Comparison of ENCODE assay signal across 17 mouse cellular contexts in the genomic region with DNA sequence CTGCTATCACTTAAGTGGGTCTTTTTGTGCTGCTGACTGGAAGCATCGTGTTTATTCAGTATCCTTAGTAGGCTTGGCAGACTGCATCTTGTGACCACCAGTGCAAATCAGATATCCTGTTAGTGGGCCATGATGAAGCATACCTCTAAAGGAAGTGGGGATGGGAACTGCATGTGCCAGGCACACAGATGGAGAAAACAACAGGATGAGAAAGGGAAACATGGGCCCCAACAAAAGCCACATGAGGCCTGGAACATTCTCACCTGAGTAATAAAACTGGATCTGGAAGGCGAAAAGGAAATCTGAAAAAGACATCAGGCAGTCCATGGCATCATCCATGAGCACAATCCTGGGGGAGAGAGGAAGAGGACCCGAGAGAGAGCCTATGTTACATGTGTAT. TPM values are rescaled to one million over a fixed set of nuclear protein-coding genes. Genes with fewer than 3 reads are reported as not detected.
DNase-seq lines count a peak whose midpoint lies in the region; ATAC-seq and TF ChIP-seq lines count a peak whose summit lies in the region.
"Had no signal": no experiment of that assay in that cellular context is flagged by ENCODE, and none has a peak within 500 bp of the region (broad histone marks: within the 10 kb centered on the region; RNA-seq: fewer than 3 reads in every experiment).

No protein-coding gene starts in this region.

- H3K9ac ChIP-seq in hindbrain, embryonic 15.5 days = no peak overlapping the region
- H3K9ac ChIP-seq in lung, postnatal 0 days (replicated peaks; ENCODE audit: low read depth) = no peak overlapping the region
- no peak overlapping the region; the same call in 1 of the 2 replicates for H3K9ac ChIP-seq in stomach, embryonic 15.5 days

- no peak for TF ChIP-seq EP300 in lung, postnatal 0 days (IDR thresholded peaks at IDR 0.05)

- no peak for TF ChIP-seq CTCF in lung, postnatal 0 days (IDR thresholded peaks at IDR 0.05)

- H3K4me1 ChIP-seq in hindbrain, embryonic 15.5 days (replicated peaks) = peaks cover 15% of the 10 kb centered on the region
- peaks cover 21% of the 10 kb centered on the region for H3K4me1 ChIP-seq in hindbrain, embryonic 10.5 days (replicated peaks)
- H3K4me1 ChIP-seq in lung, postnatal 0 days (ENCODE audit: insufficient read depth, low read depth, low read length) = no peaks in the 10 kb centered on the region
- peaks cover 13% of the 10 kb centered on the region; the same call in 1 of the 2 replicates for H3K4me1 ChIP-seq in stomach, embryonic 15.5 days

- H3K27me3 ChIP-seq in hindbrain, embryonic 15.5 days = no peaks in the 10 kb centered on the region
- no peaks in the 10 kb centered on the region for H3K27me3 ChIP-seq in hindbrain, embryonic 10.5 days (ENCODE audit: insufficient read depth, poor library complexity, severe bottlenecking)
- no peaks in the 10 kb centered on the region for H3K27me3 ChIP-seq in lung, postnatal 0 days (replicated peaks; ENCODE audit: insufficient read depth, low read length)
- no peaks in the 10 kb centered on the region for H3K27me3 ChIP-seq in stomach, embryonic 15.5 days (replicated peaks)

- H3K4me3 ChIP-seq in hindbrain, embryonic 15.5 days = no peak overlapping the region
- no peak overlapping the region for H3K4me3 ChIP-seq in hindbrain, embryonic 10.5 days
- H3K4me3 ChIP-seq in lung, postnatal 0 days (ENCODE audit: low read depth, low read length) = no peak overlapping the region
- H3K4me3 ChIP-seq in stomach, embryonic 15.5 days (replicated peaks) = no peak overlapping the region
- H3K4me3 ChIP-seq: myocyte had no signal

- no peaks in the 10 kb centered on the region for H3K9me3 ChIP-seq in hindbrain, embryonic 15.5 days
- no peaks in the 10 kb centered on the region for H3K9me3 ChIP-seq in hindbrain, embryonic 10.5 days
- H3K9me3 ChIP-seq in lung, postnatal 0 days (ENCODE audit: low read length) = no peaks in the 10 kb centered on the region
- no peaks in the 10 kb centered on the region for H3K9me3 ChIP-seq in stomach, embryonic 15.5 days

- ATAC-seq in hindbrain, embryonic 15.5 days (ENCODE audit: low FRiP score, low read depth) = no peak
- no peak for ATAC-seq in lung, postnatal 0 days
- no peak for ATAC-seq in stomach, embryonic 15.5 days (ENCODE audit: insufficient read depth, low FRiP score, low read depth)
- ATAC-seq: activated CD4-positive, CD25-positive, alpha-beta regulatory T cell, adult 4 months had no signal

- no peak overlapping the region for H3K4me2 ChIP-seq in hindbrain, embryonic 15.5 days
- no peak overlapping the region for H3K4me2 ChIP-seq in lung, postnatal 0 days (replicated peaks; ENCODE audit: low read depth, low read length)
- H3K4me2 ChIP-seq in stomach, embryonic 15.5 days = no peak overlapping the region

- H3K36me3 ChIP-seq in hindbrain, embryonic 15.5 days = 0 out of 2 replicates have a peak, but pooled peaks cover 4% of the 10 kb centered on the region
- H3K36me3 ChIP-seq in hindbrain, embryonic 10.5 days = peaks cover 13% of the 10 kb centered on the region
- H3K36me3 ChIP-seq in lung, postnatal 0 days (ENCODE audit: insufficient read depth, low read length) = no peaks in the 10 kb centered on the region
- H3K36me3 ChIP-seq in stomach, embryonic 15.5 days = no peaks in the 10 kb centered on the region

- peak; percentile 66 for DNase-seq in cerebellum, adult 9-10 months
- no peak for DNase-seq in cerebellum, postnatal 4 days (ENCODE audit: low spot score in 2 of 2)
- DNase-seq in hindbrain, embryonic 10.5 days (ENCODE audit: low spot score) = no peak
- no peak for DNase-seq in lung, postnatal 0 days (ENCODE audit: low spot score)
- no peak for DNase-seq in lung, adult 18-20 months
- no peak for DNase-seq in urinary bladder, adult 18-20 months (ENCODE audit: low spot score in 2 of 2)
- DNase-seq: adrenal gland, postnatal 25 days; kidney, adult 8-10 months; kidney, postnatal 4 days; layer of hippocampus, postnatal 36 days; liver; lung, adult 2 months; thymus, postnatal 4 days had no signal

- H3K27ac ChIP-seq in hindbrain, embryonic 15.5 days (replicated peaks) = 0 out of 2 replicates have a peak overlapping the region, but pooled peaks have one; percentile 61
- no peak overlapping the region for H3K27ac ChIP-seq in hindbrain, embryonic 10.5 days
- peak overlapping the region; percentile 11; the same call in 1 of the 2 replicates for H3K27ac ChIP-seq in lung, postnatal 0 days (ENCODE audit: low read length)
- peak overlapping the region; percentile 8 for H3K27ac ChIP-seq in stomach, embryonic 15.5 days

- WGBS in hindbrain, embryonic 15.5 days = 75% methylated on average over 3 of the region's 3 CpGs
- 89% methylated on average over 3 of the region's 3 CpGs for WGBS in hindbrain, embryonic 10.5 days
- WGBS in lung, postnatal 0 days = 73% methylated on average over 3 of the region's 3 CpGs
- WGBS in stomach, embryonic 15.5 days = 69% methylated on average over 3 of the region's 3 CpGs

RNA-seq across cellular contexts. Expression of gene Arfgap2, which starts 19.2 kb away (rescaled TPM):
- 65.1 and 65.3 TPM in 2 replicates for polyA plus RNA-seq in hindbrain, embryonic 15.5 days (2015; fragmentation: Nextera tagmentation; extraction: Ambion mirVana)
- polyA plus RNA-seq in hindbrain, embryonic 10.5 days (2016; fragmentation: Nextera tagmentation; extraction: Ambion mirVana) = 93.6 and 94.4 TPM in 2 replicates
- 57.4 and 64.0 TPM in 2 replicates for polyA plus RNA-seq in lung, postnatal 0 days (2015; fragmentation: Nextera tagmentation; extraction: Ambion mirVana)
- polyA plus RNA-seq in stomach, embryonic 15.5 days (2015; fragmentation: Nextera tagmentation; extraction: Ambion mirVana) = 71.4 and 80.2 TPM in 2 replicates

RNA-seq across cellular contexts. Expression of gene Pacsin3, which starts 28.2 kb away (rescaled TPM):
- 17.0 and 17.7 TPM in 2 replicates for polyA plus RNA-seq in hindbrain, embryonic 15.5 days (2015; fragmentation: Nextera tagmentation; extraction: Ambion mirVana)
- polyA plus RNA-seq in hindbrain, embryonic 10.5 days (2016; fragmentation: Nextera tagmentation; extraction: Ambion mirVana) = 30.0 and 38.5 TPM in 2 replicates
- polyA plus RNA-seq in lung, postnatal 0 days (2015; fragmentation: Nextera tagmentation; extraction: Ambion mirVana) = 31.5 and 34.6 TPM in 2 replicates
- polyA plus RNA-seq in stomach, embryonic 15.5 days (2015; fragmentation: Nextera tagmentation; extraction: Ambion mirVana) = 42.8 and 43.8 TPM in 2 replicates

RNA-seq across cellular contexts. Expression of gene Ddb2, which starts 47.2 kb away (rescaled TPM):
- 16.3 and 16.6 TPM in 2 replicates for polyA plus RNA-seq in hindbrain, embryonic 15.5 days (2015; fragmentation: Nextera tagmentation; extraction: Ambion mirVana)
- 8.3 and 10.5 TPM in 2 replicates for polyA plus RNA-seq in hindbrain, embryonic 10.5 days (2016; fragmentation: Nextera tagmentation; extraction: Ambion mirVana)
- polyA plus RNA-seq in lung, postnatal 0 days (2015; fragmentation: Nextera tagmentation; extraction: Ambion mirVana) = 13.6 and 14.1 TPM in 2 replicates
- polyA plus RNA-seq in stomach, embryonic 15.5 days (2015; fragmentation: Nextera tagmentation; extraction: Ambion mirVana) = 18.2 and 18.5 TPM in 2 replicates
